Mouse (Mus musculus) thymus, postnatal 0 days (tissue): ENCODE measurements at regions not wholly inside any gene's neighbourhood (a gene's known extent, or its start where the extent isn't known, plus 50 kb on each side); places are given as distances from the start of the nearest gene placed in this dataset.

Experiments used
- DNase-seq: peaks from one replicate; pipeline ENCODE4 v3.0.0-alpha.2; 2015; ENCODE audit warnings: low spot score

DNA sequence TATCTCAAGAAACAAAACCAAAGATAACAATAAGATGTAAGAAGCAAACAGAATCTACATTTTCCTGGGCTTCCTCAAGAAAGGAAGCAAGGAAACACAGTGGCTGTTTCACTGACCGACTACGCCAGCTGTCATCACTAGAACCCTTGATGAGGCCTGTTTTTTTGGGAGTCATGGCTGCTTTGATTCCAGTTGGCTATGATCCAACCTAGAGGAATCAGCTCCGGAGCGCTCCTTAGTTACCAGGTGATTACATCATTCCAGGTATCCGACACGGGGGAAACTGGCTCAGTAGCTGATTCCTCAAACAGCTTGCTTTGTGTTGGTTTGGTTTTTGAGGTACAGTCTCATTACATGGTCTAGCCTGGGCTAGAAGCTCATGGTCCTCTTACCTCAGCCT, 84.1 kb upstream of the Galnt15 start:
- DNase-seq: no peak

- no peak for DNase-seq
Observed at GRCm38 (mm10) chr14:31945125-31945524, 83.7 kb upstream of the Galnt15 start.

DNA sequence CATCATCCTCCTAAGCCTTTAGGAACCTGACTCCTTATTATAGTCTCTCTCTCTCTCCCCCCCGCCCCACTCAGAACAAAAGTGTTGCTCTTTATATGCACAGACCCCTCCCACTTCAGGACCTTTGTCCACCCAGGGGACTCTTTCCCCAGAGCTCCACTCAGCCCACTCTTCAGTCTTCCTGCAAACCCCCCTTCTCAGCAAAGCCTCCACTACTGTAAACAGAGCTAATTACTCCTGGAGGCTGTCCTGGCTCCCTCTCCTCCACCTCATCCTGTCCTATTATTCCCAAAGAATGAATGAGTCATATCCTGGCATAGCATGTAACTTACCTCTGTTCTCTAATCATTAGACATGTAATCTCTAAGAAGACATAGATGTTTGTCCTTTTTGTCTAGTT, 82.8 kb upstream of the Galnt15 start:
- no peak for DNase-seq

DNA sequence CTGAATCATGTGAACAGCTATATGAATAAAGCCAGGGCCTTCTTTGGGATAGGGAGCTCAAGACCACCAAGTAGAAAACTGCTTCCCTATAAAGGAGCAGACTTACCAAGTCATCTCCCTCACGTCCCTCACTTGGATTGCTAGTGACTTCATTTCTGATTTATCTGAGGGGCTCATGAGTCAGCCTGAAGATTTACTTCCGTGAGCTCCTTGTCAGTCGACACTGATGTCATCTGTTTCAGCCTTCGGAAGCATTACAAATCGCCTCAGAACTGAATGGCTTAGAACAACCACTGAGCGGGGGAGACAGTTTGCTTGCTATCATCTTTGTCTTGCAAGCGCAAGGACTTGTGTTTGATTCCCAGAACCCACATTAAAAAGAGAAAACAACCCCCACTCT, 81.5 kb upstream of the Galnt15 start:
- DNase-seq: no peak

DNA sequence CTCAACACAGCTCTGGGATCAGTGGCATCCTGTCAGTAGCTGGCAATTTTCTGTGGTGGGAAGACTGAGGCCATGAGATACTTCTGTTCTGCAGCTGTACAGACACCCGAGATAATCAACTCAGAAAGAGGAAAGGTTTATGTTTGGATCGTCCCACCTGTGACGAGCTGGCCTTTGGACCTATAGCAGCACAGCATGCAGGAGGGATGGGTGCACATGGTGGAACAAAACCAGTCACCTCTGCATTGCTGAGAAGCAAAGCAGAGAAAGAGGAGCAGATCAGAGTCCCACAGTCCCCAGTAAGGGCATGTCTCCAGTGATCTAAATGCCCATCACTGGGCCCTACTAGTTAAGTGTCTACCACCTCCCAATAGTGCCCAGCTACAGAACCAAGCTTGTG, 76.9 kb upstream of the Galnt15 start:
- no peak for DNase-seq

DNA sequence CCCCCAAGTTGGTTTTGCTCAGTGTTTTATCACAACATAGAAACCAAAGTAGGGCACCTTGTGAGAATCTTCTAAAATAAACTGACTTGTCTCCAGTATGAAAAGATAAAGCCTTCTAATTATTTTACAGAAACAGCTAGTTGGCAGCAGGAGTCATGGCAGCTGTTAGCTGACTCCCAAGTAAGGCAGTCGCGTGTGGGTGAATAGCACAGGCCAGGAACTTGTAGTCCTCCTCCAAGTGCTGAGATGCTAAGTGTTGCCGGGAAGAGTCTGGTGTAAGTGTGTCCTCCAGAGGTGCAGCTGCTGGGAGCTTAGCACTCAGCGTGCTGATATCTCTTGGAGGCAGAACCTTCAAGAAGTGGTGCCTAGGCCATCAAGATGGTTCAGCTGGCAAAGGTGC, 75.0 kb upstream of the Galnt15 start:
- no peak for DNase-seq

GRCm38 (mm10) chr14:31954945-31955344, 73.8 kb upstream of the Galnt15 start:
- peak; percentile 69 for DNase-seq

GRCm38 (mm10) chr14:31957211-31957638, 71.6 kb upstream of the Galnt15 start:
- DNase-seq: no peak

DNA sequence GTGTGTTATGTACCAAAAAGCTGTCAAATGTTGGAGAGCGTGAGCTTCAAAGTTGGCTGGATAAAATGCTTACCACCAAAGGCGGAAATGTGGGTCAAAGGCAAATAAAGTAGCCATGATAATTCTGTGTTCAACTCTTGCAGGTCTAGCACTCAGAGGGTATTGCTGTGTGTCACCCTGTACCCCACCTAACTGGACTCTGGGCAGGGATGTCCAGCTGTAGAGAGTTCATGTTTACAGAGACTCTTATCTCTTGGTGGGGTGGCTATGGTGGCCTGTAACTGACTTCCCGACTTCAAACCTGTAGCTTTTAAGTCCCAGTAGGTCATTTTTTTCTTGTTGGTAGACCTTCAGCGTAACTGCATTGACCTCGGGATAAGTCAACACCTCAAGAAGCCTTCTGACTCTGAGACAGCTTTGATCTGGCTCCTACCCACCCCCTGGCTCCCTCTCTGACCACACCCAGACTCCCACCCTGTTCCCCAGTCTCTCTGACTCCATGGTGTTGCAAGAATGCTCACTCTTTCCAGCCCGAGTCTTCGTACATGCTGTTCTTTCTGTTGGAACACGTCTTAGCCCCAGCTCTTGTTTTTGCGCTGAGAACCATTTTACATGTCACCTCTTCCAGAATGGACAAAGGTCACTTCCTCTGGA, 68.5 kb upstream of the Galnt15 start:
- no peak for DNase-seq

GRCm38 (mm10) chr14:31961442-31961841, 67.3 kb upstream of the Galnt15 start:
- DNase-seq: no peak

- no peak for DNase-seq
Observed at GRCm38 (mm10) chr14:31963131-31963911, 65.5 kb upstream of the Galnt15 start.

GRCm38 (mm10) chr14:31964076-31964475, 64.7 kb upstream of the Galnt15 start:
- no peak for DNase-seq

- no peak for DNase-seq
Observed at GRCm38 (mm10) chr14:31964831-31965230, 64.0 kb upstream of the Galnt15 start.

- no peak for DNase-seq
Observed at GRCm38 (mm10) chr14:31969531-31969930, 59.3 kb upstream of the Galnt15 start.

GRCm38 (mm10) chr14:31970245-31970830, 58.5 kb upstream of the Galnt15 start:
- DNase-seq: no peak

DNA sequence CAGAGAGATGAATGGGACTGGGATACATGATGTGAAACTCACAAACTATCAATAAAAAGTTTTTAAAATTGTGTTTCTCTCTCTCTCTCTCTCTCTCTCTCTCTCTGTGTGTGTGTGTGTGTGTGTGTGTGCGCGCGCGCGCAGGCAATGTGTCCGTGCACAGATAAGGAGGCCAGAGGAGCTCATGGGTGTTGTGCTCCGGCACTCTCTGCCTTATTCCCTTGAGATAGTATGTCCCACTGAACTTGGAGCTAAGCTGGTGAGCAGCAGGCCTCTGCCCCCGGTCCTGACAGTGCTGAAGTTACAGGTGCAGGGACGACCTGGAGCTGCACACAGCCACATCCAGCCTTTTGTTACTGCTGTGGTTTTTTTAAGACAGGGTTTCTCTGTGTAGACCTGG, 57.9 kb upstream of the Galnt15 start:
- no peak for DNase-seq

- DNase-seq: no peak
Observed at GRCm38 (mm10) chr14:31973702-31974101, 55.1 kb upstream of the Galnt15 start.

GRCm38 (mm10) chr14:31978196-31978595, 50.6 kb upstream of the Galnt15 start:
- no peak for DNase-seq

- no peak for DNase-seq
Observed at GRCm38 (mm10) chr14:31978690-31979089, 50.1 kb upstream of the Galnt15 start.
